Mouse (Mus musculus): ENCODE measurements around the gene Pkp2.
"Not testable (repeated sequence)": the region's sequence is repeated elsewhere in the genome, so short reads cannot be mapped to it uniquely, and the experiment has no call there.

Gene Pkp2

GRCm38 (mm10) chr16:16213079-16213760, at the start of gene Pkp2:
Pkp2 (plus strand) TSS chr16:16213318.
- DNase-seq: peak; percentile 33 to 40

- DNase-seq: no peak
These were observed 15.7 kb upstream of the Pkp2 start for GRCm38 (mm10) chr16:16197374-16197773.

GRCm38 (mm10) chr16:16201991-16202390, 11.1 kb upstream of the Pkp2 start:
- DNase-seq: peak in 1 of 2 experiments; percentile 11

GRCm38 (mm10) chr16:16204648-16205047, 8.5 kb upstream of the Pkp2 start:
- DNase-seq: no peak

GRCm38 (mm10) chr16:16212723-16213078, 417 bp upstream of the Pkp2 start:
- no peak for DNase-seq

GRCm38 (mm10) chr16:16213761-16214305, 715 bp downstream of the Pkp2 start:
- DNase-seq: no peak

- no peak for DNase-seq
These were observed 2.7 kb downstream of the Pkp2 start for GRCm38 (mm10) chr16:16215645-16216387.

- no peak for DNase-seq
These were observed 3.8 kb downstream of the Pkp2 start for GRCm38 (mm10) chr16:16216934-16217333.

GRCm38 (mm10) chr16:16219835-16220234, 6.7 kb downstream of the Pkp2 start:
- DNase-seq: no peak

DNA sequence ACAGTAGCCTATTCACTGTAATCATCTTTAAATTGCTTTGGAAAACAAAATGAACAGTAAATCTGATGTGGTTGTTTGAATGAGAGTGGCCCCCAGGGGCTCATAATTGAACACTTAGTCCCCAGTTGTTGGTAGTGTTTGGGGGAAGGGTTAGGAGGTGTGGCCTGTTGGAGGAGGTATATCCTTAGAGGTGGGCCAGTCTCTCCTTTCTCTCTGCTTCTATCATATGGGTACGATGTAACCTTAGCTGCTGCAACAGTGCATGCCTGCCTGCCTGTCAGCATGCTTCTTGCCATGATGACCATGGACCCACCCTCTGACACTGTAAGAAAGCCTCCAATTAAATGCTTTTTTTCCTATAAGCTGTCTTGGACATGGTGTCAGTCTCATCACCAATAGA, 9.5 kb downstream of the Pkp2 start:
- no peak for DNase-seq

GRCm38 (mm10) chr16:16224506-16224924, 11.4 kb downstream of the Pkp2 start:
- no peak for DNase-seq

DNA sequence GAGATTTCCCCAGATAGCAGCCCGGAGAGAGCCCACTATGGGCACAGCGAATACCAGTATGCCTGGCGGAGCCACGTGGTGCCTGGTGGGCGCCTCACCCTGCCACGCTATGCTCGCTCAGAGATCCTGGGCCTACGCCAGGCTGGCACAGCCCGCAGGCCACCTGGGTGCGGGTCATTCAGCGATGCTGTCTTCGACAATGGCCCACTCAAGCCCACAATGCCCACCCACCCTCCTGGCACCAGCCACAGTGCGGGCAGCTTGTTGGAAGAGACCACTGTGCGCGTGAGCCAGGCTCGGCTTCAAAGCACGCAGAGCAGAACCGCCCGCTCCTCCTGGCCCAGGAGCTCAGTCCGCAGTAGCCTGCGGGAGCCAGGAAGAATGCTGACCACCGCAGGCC, 12.7 kb downstream of the Pkp2 start:
- DNase-seq: peak in 1 of 2 experiments; percentile 4

GRCm38 (mm10) chr16:16230439-16230838, 17.3 kb downstream of the Pkp2 start:
- no peak for DNase-seq

GRCm38 (mm10) chr16:16233919-16234318, 20.8 kb downstream of the Pkp2 start:
- no peak for DNase-seq

DNA sequence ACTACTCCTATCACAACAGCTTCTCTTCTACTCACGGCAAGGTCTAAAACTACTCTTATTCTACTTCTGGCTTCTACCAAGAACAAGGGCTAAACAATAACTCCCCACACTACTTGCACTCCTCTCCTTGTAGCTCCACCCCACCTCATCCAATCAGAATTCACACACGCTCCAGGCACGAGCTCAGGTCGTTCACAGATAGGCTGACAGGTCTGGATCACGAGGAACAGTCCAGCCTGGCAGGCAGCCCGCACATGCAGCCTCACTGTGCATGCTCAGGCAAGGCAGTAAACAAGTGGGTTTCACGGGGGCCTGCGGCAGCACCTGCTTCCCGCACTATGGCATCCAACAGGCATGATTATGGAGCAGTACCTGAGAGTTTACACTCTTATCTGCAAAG, 23.6 kb downstream of the Pkp2 start:
- not testable (repeated sequence) for DNase-seq

GRCm38 (mm10) chr16:16238356-16238755, 25.2 kb downstream of the Pkp2 start:
- DNase-seq: no peak

GRCm38 (mm10) chr16:16244711-16245110, 31.6 kb downstream of the Pkp2 start:
- no peak for DNase-seq

DNA sequence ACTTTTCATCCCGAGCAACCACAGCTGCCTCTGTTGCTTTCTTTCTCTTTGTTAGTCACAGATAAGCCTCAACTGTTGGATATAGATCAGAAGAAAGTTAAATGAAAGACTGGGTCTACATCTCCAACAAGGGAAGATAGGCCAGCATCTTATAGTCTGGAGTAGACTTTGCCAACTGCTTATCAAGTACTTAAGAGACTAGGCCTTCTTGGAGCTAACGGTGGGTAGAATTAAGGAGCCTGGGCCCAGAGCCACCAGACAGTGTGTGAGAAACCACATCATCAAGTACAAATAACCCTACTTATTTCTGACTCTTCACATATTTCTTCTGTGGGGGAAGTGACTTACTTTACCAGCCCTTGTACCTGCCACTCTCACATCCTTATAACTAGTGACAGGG, 37.4 kb downstream of the Pkp2 start:
- no peak for DNase-seq

DNA sequence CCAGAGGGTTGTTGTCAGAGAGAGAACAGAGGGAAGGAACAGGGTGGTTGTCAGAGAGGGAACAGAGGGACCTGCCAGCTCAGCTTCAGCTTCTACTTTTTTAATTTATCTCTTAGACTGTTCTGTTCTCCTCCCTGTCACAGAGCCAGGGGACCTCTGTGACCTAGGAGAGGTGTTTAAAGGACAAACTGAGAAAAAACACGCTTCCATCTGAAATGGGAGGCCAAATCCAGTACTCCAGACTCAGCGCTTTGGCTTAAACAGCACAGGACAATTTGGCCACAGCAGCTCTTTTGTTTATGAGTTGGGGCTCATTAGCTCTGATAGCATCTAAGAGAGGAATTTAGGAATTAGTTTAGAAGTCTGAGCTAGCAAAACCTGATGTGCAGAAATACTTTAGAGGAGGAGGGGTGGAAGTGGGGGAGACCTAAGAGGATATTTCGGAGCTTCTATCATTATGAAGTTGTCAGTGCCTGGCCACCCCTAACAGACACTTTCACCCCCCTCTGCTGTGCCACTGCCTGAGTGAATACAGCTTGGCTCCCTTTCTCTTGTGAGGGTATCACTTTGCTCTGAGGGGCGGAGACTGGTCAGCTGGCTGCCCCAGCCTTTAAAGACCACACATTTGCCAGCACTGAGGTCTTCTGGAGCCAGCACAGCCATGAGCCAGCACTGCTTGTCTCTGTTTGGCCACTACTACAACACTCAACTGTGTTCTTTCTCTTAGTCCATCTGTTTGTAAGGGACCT, 40.4 kb downstream of the Pkp2 start:
- DNase-seq: no peak

DNA sequence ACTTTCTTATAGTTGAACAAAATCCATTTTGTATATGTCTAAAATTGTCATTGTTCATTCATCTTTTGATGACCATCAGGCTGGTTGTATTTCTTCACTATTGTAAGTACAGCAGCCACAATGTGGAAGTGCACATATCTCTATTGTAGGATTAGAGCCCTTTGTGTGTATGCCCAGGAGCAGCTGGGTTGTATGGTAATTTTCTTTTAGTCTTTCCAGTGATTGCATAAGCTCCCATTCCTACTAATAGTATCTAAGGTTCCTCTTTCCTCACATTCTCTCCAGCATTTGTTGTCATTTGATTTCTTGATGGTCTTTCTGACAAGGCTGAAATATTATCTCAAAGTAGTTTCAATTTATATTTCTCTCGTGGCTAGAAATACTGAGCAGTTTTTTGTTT, 42.1 kb downstream of the Pkp2 start:
- no peak for DNase-seq

- DNase-seq: no peak
These were observed 42.8 kb downstream of the Pkp2 start for GRCm38 (mm10) chr16:16255874-16256273.

- DNase-seq: no peak
These were observed 43.6 kb downstream of the Pkp2 start for GRCm38 (mm10) chr16:16256672-16257071.

DNA sequence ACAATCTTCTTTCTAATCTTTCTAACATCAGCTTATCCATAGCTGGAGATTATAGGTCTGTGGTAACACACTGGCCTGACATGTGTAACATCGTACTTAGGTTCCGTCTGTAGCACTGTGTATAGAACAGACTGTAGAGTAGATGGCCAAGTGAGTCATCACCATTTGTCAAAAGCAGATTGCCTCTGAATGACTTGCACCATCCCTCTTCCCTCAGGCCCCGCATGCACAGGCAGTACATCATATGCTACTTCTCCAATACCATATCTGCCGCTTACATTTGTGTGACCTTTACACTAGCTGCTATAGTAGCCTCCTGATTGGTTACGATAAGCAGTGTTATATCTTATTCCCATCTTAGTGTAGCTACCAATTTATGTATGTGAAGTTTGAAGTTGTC, 47.8 kb downstream of the Pkp2 start:
- no peak for DNase-seq

Data from spleen, adult 18-20 months (tissue).